Mouse (Mus musculus): Measurements from ENCODE around the gene Ssh2.
"Not testable (repeated sequence)": the region's sequence is repeated elsewhere in the genome, so short reads cannot be mapped to it uniquely, and the experiment has no call there.

Gene Ssh2

DNA sequence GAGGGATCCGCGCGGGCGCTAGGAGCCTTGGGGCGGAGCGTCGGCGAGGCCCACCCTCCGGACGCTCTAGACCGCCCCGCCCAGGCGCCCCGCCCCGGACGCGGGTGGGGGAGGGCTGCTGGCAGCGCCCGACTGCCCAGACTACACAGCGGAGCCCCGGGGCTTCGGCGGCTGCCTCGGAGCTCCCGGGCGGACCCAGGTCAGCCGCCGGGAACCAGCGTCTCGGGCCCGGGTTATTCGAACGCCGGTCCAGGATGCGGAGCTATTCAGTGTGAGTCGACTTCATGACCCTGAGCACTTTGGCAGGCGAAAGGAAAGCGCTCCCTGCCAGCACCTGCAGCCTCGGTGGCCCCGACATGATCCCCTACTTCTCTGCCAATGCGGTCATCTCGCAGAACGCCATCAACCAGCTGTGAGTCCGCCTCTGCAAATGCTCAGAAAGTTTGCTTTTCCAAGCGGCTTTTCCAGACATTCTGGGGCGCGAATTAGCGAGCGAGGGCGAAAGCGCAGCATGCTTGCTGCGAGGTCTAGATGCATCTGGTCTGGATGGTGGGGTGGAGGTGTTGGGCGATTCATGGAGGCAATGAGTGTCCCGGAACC is 132.2 kb downstream of the Ssh2 start:
- DNase-seq (ENCODE audit: low spot score in 2 of 2), result peak; percentile 83 to 90

DNA sequence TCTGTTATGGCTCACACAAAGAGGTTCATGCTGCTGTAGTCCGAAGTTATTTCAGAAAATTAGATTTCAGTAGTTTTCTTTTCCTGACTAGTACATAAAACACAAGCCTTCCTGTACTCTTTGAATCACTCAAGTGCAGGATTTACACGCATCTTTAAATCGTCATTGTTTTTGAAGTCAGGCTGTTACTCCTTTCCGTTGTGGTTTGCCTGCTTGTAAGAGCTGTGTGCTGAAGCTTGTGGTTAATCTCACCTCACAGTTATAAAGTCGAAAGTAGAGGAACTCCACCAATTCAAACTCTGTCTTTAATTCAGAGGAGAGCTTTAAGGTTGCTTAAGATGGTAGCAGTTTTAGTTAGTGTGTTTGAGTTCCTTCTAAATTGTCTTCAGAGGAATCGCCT is 132.9 kb downstream of the Ssh2 start:
- DNase-seq (ENCODE audit: low spot score in 2 of 2), result peak; percentile 53 to 64

DNA sequence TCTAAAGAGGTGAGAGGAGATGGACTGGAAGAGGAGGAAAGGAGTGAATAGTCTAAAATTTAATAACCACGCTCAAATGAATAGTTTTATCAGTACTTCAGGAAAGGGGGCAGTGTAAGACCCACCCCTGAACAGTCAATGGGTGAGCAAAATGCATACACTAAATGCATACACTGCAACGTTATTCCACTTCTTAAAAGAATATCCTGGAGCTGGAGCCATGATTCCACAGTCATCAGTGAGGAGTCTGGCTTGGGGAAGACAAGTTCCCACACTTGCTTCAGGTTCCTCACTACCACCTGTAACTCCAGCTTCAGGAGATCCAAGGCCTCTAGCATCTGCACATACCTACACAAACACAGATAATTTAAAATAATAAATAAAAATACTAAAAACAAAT is 133.6 kb downstream of the Ssh2 start:
- DNase-seq (ENCODE audit: low spot score in 2 of 2), result no peak

DNA sequence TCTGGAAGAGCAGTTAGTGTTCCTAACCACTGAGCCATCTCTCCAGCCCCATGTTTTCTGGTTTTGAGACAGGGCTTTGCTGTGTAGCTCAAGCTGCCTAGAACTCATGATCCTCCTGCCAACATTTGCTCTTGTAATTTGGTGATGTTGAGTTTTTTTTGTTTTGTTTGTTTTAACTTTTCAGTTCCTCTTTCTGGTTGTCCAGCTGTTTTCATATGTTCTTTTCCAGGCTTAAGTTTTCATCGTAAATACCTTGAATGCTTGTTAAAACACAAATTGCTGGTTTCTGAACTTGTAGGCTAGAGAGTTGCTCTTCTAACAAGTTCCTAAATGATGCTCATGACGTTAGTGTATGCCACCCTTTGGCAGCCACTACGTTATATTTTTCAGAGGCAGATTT is 139.0 kb downstream of the Ssh2 start:
- peak in 1 of 2 experiments; percentile 15 for DNase-seq (ENCODE audit: low spot score in 2 of 2)

DNA sequence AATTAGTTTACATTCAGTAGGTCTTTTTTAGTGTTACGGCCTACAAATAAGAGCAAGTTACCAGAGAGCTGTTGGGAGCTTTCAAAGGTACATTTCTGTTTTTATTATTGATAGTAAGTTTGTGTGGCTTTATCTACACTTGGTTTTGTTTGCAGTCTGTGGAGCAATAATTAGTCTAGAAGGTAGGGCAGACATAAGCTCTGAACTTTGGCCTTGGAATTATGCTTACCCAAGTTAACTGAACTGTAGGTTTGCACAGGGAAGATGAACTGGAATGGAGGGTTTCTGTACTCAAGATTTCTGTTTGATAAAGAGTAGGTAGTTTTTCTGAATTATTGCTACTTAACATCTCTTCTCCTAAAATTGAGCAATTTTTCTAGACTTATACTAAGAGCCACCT is 141.8 kb downstream of the Ssh2 start:
- no peak for DNase-seq (ENCODE audit: low spot score in 2 of 2)

DNA sequence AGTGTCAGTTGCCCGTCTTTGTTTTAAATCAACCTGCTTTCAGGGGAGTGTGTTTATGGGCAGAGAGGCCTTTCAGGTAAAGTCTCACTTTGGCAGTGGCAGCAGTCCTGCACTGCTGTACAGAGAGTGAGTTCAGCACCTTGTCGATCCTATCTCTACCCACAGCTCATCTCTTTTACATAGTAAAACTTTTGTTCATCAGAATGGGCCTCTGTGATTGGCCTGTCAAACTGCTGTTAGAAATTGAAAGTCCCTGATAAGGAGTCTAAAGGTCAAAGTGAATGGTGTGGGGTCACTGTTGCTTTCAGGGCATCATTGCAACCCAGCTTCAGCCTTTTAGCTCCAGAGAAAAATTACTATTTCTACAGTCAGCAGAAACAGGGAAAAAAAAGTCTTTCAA is 147.4 kb downstream of the Ssh2 start:
- DNase-seq (ENCODE audit: low spot score in 2 of 2), result no peak

DNA sequence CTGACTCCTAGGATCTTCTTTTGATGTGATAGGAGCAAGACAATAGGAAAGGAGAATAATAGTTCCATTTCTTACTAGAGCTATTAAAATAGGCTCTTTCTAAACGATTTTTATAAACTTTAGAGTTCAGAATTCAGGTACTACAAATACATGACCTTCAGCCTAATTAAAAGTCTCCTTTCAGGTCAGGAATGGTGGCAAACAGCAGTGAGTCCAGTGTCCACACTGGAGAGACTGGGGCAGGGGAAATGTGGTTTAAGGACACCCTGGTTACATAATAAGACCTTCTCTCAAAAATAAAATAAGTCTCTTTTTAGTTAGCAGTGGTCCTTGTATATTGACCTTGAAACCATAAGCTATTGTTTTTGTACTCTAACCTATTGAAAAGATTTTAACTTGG is 148.3 kb downstream of the Ssh2 start:
- no peak for DNase-seq (ENCODE audit: low spot score in 2 of 2)

DNA sequence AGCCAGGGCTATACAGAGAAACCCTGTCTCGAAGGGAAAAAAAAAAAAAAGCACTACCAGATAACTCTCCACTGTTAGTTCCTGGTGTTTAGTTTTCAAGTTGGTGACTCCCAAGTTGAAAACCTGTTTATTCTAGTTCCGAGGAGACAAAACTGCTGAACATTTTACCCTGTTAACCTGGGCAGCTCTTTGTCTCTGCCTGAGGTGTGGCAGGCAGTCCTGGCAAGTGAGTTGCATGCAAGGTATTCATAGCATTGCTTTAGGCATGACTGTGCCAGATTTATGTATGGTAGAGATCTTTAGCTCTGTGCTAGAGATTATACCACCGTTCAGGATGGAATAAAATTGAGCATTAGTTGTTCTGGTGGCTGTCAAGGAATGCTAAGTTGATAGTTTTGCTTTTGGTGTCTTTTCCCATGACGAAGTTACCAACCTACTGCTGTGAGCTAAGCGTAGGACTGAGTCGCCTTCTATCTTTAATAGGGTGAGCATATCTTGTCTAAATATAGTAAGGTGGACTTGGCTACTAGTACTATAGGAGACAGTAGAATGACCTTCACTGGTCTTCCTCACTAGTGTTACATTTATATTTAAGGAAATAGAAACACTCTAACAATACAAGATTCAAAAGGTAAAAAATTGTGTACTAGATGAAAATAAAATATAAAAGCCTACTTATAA is 149.8 kb downstream of the Ssh2 start:
- no peak for DNase-seq (ENCODE audit: low spot score in 2 of 2)

DNA sequence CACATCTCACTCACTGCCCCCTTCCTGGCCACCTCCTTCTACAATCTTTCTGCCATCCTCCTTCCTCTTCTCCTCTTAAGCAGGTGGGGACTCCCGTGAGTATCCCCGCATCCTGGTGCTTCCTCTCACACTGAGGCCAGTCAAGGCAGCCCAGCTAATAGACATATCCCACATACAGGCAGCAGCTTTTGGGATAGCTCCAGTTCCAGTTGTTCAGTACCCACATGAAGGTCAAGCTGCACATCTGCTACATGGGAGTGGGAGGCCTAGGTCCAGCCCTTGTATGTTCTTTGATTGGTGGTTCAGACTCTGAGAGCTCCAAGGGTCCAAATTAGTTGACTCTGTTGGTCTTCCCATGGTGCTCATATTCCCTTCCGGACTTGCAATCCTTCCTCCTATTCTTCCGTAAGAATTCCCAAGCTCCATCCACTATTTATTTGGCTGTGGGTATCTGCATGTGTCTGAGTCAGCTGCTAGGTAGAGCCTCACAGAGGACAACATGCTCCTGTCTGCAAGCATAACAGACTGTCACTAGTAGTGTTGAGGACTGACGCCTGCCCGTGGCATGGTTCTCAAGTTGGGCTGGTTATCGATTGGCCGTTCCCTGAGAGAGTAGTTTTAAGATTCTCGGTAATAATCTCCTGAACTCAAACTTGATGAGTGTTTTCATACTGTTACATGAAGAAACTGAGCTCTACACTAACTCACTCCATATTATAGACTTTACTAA is 151.6 kb downstream of the Ssh2 start:
- DNase-seq (ENCODE audit: low spot score in 2 of 2), result no peak

DNA sequence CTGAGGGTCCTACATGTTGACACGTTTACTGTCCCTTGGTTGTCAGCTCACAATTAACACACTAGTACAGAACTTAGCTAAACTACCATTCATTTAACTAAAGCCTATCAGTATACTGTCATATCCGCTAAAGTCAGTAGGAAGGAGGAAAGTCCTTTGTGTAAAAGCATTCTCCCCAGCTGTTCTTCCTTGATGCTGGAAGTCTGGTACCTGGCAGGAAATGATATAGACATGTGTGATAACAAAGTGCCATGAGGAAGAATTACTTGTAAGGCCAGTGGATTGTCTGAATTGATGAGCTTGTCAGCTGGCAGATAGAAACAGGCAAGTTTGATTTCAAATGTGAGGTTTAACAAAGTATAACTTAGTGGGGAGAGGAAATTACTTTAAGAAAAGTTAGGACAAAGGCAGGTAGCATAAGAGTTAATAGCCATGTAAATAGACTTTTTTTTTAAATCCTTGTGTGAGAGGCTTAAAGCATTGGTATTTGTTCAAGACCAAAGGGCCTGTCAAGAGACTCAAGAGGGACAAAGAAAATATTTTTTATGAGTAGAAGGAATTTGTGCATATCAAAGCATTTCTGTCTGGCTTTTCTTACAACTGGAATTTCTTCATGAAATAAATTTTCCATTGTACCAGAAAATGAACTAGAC is 153.2 kb downstream of the Ssh2 start:
- no peak for DNase-seq (ENCODE audit: low spot score in 2 of 2)

DNA sequence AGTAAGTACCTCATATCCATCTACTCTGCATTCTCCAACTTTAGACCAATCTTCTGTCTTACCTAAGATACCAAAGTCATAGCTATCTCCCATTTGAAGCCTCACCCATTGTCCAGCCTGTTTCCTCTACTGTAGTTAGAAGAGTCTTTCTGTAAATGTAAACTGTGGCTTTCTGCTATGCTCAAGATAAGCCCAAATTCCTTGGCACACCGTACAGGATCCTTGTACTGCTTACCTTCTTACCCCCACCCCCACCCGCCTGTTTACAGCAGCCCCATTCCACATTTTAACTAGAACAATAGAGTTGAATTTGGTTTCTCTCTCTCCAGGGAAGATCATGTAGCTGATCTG is 153.7 kb downstream of the Ssh2 start:
- DNase-seq (ENCODE audit: low spot score in 2 of 2), result no peak

DNA sequence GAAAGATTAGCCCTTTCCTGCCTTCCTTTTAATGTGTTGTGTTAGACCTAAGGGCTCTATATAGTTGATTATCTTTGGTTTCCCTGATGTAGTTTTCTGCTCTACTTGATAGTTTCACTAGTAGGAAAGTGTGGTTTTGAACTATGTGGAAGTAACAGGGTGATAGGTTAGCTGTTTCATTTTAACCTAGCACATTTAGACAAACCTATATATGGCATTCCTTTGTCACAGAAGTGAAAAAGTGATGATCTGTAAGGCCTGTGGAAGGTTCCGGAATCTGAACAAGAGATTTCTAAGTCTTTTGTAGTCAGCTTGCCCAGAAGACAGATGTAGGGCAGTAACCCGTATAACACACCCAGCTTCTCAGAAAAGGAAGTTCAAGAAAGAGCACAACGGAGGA is 155.0 kb downstream of the Ssh2 start:
- DNase-seq (ENCODE audit: low spot score in 2 of 2), result peak in 1 of 2 experiments; percentile 36

DNA sequence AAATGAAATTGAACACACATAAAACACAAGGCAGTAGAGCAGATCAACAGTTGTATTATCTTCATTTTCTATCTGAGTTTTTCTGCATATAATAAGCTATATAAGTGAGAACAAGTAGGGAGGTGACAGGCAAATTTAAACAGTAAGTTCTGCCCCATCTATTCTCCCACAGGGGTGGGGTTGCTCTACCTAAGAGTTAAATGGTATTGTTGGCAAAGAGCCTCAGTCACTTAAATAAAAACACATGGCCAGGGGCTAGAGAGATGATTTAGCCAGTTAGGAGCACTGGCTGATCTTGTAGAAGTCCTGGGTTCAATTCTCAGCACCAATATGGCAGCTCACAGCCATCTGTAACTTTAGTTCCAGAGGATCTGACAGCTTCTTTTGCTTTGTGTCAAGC is 155.6 kb downstream of the Ssh2 start:
- no peak for DNase-seq (ENCODE audit: low spot score in 2 of 2)

DNA sequence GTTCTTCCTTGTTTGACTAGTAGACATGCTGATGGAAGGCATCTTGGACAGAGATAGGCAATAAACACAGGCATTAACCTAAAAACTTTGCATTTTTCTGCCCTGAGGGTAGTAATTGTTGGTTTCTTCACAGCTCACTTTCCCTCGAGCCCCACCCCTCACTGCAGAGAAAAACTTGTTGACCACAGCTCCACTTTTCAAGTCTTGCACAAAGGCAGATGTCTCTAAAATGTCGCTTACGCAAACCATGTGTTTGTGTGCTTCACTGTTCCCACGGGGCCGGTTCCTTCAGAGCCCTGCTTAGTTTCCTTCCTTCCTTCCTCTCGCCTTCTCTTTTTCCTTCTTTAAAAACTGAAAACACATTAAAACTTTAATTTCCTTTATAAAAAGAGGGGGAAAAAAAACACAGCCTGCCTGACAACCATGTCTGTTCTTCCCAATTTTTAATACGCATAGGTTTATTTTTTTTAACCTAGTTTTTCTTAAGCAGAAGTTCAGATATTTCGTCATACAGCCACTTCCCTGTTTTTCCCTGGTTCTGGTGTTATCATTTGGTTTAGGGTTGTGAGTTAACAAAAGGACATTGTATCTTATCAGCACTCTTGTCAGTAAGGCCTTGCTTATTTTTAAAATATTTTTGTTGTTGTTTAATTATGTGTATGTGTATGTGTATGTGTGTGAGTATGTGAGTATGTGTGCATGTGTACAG is 156.3 kb downstream of the Ssh2 start:
- DNase-seq (ENCODE audit: low spot score in 2 of 2), result peak; percentile 62

DNA sequence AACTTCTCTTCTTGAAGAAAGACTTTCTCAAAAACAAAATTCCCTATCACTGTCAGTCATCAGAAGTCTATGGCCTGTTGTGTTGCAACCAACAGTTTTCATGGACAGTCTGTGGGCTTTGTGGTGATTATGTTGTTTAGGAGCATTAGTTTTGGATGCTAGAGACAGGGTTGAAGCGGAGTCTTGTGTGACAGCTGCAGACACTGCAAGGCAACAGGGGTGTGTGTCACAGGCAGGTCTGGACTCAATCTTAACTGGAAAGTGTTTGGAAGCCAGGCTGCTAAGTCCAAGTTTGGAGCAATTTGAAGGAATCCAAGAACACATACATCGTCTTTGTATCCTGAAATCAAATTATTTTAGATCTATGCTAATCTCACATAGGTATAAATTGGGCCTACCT is 162.5 kb downstream of the Ssh2 start:
- no peak for DNase-seq (ENCODE audit: low spot score in 2 of 2)

DNA sequence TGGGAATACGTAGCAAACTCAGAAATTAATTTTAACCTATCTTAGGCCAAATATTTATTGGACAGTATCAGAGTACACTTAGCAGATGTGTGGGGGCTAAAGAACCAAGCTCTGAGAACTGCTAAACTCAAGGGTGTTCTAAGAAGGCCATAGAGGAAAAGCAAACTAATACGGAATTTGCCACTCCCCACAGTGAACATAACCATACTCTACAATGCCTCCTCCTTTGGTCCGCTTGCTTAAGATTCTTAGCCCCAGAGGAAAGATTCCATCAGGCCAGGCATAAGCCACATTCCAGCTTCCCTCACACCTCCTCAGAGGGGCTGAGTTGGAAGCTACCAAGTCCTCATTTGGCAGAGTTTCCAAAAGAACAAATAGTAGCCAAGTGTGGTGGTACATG is 165.1 kb downstream of the Ssh2 start:
- no peak for DNase-seq (ENCODE audit: low spot score in 2 of 2)

DNA sequence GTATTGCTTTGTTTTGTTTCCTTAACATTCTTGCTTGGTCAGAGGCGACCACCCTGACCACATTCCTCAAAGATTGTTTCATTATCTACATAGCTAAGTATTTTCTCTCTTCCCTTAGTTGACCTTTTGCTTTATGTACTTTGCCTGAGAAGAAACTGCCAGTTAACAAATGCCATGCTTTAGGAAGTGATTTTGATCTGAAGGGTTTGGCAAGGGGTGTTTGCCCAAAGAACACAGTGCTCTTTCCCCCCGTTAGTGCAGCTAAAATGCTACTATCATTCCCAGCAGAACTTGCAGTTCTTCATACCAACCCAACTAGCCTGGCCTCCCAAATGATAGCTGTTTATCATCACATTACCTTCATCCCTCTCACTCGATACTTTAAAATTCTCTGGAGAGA is 168.1 kb downstream of the Ssh2 start:
- DNase-seq (ENCODE audit: low spot score in 2 of 2), result no peak

DNA sequence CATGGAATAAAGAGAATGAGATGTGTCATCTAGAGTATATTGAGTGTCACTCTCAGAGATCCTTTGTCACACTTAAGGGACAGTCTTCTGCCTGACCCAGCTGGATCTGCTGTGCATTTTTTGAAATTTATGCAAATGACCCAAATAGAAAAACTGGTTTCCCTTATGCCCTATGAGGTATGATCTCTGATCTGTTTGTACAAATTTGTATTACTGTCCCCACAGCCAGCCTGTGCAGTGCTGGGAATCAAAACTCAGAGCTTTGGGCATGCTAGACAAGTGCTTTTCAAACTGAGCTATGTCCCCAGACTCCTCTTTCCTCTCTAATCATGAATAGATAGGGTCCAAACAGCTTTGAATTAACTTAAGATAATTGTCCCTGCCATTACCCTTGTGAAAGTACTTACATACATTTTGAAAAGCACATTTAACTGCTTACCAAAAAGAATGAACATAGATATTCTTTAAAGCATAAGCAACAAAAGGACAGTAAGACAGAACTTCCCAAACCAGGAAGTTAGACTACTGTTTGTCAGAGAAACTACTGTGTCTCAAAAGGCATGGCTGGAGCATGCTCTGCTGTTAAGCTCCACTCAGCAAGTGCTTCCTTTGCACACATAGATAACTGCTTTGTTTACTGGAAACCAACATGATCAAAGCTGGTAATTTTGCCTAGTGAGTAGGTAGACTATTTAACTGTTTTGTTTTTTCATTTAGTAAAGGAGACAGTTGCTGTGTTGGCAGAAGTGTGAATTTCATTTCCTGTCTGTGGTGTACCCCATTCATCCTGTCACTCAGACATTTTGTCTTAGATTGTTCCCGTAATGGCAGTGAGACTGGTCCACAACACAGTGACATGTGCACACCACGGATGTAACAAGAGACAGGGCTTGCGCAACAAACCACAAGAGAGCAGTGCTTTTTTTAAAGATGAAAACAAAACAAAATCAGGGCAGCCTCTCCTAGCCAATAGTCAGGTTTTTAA is 169.9 kb downstream of the Ssh2 start:
- DNase-seq (ENCODE audit: low spot score in 2 of 2), result peak; percentile 85 to 87

DNA sequence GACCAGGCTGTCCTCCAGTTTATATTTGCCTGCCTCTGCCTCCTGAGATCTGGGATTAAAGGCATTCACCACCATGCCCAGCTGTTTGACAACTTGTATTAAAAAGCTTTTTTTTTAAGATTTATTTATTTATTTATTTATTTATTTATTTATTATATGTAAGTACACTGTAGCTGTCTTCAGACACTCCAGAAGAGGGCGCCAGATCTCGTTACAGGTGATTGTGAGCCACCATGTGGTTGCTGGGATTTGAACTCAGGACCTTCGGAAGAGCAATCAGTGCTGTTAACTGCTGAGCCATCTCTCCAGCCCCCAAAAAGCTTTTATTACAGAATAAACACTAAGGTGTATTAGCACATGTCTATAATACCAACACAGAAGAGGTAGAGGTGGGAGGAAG is 172.1 kb downstream of the Ssh2 start:
- not testable (repeated sequence) for DNase-seq (ENCODE audit: low spot score in 2 of 2)

DNA sequence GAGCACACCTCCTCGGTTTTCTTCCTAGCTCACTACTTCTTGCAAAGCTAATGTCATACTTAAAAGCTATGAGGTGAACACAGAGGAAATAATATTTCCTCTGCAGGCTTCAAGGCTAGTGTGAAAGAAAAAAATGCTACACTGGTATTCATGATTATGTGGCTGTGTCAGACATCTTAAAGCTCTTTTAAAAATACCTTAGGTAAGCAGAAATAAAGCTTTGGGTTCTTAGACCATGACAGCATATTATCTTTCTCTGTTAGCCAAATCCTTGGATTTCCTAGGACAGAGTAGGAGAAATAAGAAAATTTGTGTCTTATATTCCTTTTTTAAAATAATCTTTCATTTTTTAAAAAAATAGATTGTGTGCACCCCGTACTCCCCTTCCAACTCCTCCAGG is 179.5 kb downstream of the Ssh2 start:
- DNase-seq (ENCODE audit: low spot score in 2 of 2), result no peak

DNA sequence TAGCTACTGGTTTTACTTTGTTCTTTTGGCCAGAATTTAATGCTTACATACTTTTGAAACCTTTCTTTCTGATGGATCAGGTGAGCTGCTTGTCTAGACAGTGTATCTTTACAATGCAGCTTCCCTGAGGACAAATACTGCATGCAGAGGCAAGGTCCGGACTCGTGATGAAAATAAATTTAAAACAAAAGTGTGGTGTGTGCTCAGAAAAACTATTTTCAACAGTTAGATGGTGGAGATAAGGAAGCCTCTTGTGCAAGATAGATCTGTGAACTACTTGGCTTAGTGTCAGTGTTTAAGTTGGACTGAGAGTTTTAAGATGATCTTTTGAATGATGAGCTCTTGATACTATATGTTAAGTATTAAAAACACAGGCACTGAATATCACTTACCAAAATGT is 186.4 kb downstream of the Ssh2 start:
- DNase-seq (ENCODE audit: low spot score in 2 of 2), result no peak

Measured in natural killer cell, adult 2 months (primary cell).